Mouse (Mus musculus) small intestine, adult 2 months (tissue): ENCODE measurements around the gene Qk.

Experiments used
- CTCF ChIP-seq: fragments of 200-500 bp; IDR thresholded peaks from 2 replicates; pipeline ENCODE4 v1.5.1; 2012; ENCODE audit warnings: low read depth, mild to moderate bottlenecking, control low read depth, inconsistent platforms, low read length, moderate library complexity, mixed read lengths; ENCODE audit not compliant: insufficient replicate concordance, insufficient read length; ENCODE audit errors: extremely low read depth
- POLR2A ChIP-seq: fragments of 200-500 bp; IDR thresholded peaks from 2 replicates; pipeline ENCODE4 v1.6.1; 2012; ENCODE audit warnings: low read depth, mild to moderate bottlenecking, control low read depth, inconsistent platforms, low read length, moderate library complexity

DNA sequence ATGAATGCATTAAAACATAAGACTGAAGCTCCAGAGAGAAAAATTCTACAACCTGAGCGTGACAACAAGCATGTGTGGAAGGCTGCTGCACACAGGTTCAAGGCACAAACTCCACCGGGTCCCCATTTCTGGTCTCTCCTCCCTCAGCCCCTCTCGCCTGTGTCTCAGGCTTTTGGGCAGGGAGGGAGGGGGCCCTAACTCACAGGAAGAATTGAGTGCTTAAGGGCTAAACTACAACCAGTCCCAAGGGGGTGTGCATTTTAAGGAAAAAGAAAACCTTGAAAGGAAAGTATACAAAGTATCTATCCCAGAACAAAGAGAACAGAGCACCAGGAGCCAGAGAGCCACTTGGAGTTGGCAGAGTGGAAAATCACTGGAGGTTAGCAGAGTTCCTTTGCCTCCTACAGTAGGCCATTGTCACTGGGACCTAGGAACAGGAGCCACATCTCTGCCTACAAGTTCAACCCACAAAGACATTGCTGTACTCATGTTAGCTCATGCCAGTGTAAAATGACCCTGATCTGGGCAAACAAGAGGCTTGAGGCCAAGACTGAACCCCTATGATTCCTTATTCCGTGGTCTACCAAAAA, 132.1 kb downstream of the Qk start:
- TF ChIP-seq CTCF (no peak), POLR2A (no peak)
